Mouse (Mus musculus) T-helper 17 cell (primary cell): ENCODE data around the gene Hdhd3.

Experiments used
- in situ Hi-C, 2 experiments: fragments of 300-600 bp; cut with MboI, MseI; formaldehyde crosslinking; loops; 1 replicate in 1 of 2; 2 replicates in 1 of 2; pipeline ENCODE4 v1.15.1; 2025; ENCODE audit warnings: high pct_unique_total_duplicates in 2 of 2

The Hdhd3 gene

DNA sequence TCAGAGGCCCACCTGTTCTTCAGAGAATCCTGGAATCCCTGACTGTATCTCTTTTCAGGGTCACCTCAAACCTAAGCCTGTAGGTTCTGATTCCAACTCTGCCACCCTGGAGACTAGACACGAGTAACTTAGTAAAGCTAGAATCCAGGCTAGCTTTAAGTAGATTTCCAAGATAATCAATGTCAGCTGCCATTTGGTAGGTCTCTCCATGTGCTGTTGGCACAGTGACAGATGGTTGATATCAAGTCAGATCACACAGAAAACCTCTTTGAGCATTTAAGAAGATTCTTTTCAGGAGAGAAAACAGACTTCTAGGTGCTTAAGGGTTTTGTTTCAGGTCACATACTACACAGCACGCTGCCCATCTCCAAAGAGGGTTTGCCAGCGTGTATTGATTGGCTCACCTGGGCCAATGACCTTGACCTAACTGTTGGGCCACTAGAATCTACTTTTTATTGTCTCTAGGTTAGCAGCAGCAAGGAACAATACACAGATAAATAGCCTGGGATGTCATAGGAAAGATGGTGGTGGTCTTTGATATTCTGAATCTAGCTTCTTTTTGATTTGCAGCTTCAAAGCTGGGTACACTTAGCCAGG is at the start of gene Hdhd3:
Gene Hdhd3 (minus strand): TSS at position 94 of the 597 bp plus-strand sequence.
- in situ Hi-C loops, result no loop called here

DNA sequence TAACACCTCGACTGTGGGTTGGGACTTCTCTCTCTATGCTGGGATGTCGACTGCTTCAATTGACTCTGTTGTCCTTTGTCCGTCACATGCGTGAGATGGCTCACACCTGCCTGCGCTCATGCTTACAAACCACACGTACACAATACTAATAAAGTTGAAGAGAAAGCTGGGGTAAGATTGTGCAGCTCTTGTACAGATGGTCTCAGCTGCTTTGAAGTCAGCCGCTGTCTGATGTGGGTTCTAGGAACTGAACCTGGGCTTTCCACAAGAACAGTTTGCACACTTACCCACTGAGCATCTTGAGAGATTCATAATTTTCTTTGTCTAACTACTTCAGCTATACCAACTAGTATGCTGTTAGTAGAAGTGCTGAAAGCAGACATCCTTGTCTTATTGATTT is 48.7 kb upstream of the Hdhd3 start:
- in situ Hi-C loops, result no loop called here

DNA sequence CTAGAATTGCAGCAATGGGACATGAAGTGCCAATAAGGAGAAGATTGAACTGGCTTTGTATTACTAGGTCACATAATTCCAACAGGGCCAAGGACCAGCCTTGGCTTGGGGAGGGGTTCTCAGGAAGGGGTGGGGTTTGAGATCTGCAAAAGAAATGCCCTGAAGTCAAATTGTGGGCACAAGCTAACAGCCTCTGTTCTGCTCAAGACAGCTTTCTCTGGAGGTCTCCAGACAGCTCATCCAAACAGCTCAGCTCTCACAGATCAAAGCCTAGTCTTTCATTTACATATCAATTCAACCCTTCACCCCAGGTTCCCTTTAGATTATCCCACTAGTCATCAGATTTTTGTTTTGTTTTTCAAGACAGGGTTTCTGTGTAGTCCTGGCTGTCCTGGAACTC is 41.5 kb upstream of the Hdhd3 start:
- in situ Hi-C loops, result no loop called here

DNA sequence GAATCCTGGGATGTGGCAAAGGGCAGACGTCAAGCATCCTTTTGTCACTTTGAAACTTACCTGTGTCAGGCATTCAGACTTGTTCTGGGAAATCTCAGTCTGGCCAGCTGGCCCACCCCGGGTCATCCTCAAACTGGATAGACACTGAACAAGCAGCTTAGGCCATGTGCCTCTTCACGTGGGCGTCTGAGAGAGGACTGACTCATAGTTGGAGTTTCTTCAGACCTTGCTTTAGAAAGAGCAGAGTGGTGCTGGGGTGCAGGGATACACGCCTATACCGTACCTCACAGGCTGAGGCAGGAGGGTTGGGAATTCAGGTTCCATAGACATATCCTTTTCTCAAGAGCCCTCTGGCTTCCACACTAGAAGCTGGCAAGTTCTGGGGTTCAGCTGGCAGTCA is 40.5 kb upstream of the Hdhd3 start:
- in situ Hi-C loops, result no loop called here

DNA sequence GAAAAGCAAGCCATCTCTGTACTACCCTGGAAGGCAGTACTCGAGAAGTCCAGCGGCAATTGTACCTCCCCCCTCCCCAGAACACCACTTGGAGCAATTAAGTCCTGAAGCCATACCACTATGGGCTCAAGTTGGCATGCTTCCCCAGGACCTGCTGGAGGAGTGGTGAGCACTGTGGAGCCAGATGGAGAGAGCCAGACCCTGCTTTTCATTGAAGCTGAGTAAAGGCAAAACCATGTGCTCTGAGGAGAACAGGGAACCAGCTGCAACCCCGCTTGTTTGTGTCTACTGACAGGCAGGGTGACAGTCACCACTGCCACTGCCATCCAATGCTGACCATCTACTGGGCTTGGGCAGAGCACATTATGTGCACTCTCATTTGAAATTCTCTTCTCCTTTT is 38.5 kb upstream of the Hdhd3 start:
- in situ Hi-C loops, result no loop called here

DNA sequence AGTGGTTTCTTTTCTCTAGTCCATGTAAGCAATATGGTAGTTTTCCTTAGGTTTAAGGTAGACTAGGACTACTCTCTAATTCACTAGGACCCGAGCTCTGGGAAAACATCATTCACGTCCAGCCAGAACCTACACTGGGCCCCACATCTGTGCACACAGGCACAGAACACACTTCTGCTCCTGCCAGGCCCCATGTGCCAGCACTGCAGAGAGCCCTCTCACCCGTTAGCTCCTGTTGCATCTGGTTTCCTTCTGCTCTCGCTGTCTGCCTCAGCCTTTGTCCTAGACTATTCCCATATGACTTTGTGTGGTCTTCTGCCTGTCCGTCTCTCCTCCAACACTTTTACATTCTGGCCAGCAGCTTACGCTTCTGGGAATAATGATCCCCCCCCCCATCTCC is 30.5 kb upstream of the Hdhd3 start:
- in situ Hi-C loops, result no loop called here

DNA sequence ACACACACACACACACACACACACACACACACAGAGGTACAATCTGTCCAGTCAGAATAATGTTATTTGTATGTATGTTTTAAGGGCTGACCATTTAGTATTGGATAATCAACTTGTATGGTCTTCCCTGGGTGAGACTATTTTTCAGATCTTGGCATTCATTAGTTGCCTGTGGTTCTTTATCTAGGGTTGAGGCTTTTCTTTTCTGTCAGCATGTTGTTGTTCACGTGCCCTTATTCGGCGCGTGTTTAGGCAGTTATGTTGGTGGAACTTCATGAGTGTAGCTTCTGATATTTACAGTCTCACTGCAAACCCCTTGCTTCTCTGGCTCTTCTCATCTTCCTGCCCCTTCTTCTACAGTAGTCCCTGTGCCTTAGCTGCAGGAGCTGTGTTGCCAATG is 24.4 kb upstream of the Hdhd3 start:
- in situ Hi-C loops, result no loop called here

DNA sequence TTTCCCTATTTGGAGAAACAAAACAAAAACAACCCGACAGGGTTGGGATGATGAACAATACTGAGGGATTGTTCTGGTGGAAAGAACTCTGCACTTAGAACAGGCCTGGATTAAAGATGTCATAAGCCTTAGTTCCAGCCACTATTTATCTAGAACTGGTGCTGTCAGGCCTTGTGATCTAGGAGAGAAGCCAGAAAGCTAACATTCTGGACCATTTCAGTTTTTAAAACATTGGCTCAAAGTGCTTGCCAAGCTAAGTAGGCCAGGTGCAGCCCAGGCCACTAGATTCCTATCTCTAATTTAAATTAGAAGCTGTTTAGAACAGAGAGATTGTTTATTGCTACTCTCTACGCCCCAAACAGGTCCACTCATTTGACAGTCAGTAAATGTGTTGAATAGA is 23.0 kb upstream of the Hdhd3 start:
- in situ Hi-C loops, result no loop called here

DNA sequence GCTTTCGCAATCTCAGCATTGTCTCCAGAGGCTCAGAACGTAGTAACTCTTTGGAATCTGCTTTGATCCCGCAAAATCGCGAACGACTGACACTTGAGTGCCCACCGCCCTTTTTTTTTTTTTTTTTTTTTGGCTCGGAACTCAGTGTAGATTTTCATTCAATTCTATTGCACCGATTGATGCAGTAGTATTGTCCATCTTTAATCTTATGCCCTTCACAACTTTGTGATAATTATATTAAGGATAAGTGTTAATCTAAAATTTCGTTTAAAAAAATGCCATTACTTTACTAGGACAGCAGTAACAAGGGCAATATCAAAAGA is 22.2 kb upstream of the Hdhd3 start:
- in situ Hi-C loops, result no loop called here

DNA sequence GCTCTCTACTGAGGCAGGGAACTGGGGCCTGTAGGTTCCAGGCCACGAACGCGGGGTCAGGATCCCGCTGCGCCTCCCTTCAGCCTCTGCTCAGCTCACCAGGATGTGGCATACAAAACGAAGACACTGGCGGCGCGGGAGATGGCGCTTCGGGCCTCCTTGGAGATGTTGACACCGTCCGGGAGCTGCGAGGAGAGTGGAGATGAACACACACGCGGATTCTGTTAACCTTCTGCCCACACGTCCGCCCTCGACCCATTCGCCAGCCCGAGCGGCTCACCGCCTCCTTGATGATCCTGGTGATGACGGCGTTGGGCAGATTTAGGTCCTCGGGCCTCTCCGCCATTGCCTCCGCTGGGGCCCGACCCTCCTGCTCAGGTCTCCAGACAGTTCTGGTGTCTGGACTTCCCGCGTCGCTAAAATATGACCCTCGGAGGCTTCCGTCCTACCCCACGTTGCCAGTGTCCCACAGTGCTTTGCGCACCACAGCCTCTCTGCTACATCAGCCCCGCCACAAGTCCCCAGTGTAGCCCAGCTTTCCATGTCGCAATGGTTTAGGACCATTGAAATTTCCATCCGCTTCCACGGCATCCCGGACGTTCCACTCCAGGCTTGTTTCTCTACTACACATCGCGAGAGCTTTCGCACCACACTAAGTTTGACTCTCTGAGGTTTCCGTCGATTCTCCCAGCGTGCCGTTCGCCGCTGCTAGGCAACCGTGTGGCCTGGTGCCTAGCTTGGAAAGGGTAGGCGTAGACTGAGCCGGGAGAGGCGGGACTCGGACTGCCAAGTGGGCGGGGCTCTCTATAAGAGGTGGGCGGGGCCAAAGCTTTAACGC is 21.6 kb upstream of the Hdhd3 start, which contains the start of the genes Pole3 and 4933430I17Rik:
Gene Pole3 (minus strand): TSS at position 418 of the 838 bp plus-strand sequence.
Gene 4933430I17Rik (plus strand): TSS at position 719 of the 838 bp plus-strand sequence.
- in situ Hi-C loops, result no loop called here

DNA sequence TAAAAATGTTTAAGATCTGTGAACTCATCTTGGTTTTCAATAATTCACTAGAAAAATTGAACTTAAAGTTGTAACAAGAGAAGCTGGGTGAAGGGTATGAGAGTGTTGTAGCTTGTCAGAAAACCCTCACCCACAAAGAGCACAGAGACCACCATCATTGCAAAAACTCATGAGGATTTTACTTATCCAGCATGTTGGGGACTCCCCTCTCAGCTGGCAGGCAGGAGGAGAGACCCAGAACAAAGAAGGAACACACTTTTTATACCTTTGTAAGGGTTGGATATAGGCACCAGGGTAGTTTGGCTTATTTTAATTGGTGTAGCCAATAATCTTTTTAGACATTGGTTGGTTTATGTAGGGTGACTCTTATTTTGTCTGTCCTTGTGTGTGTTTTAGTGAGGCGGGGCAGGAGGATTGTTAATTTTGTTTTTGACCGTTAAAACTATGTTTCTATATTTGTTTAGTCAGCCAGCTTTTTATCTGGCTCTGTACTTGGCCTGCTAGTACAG is 17.7 kb upstream of the Hdhd3 start:
- in situ Hi-C loops, result no loop called here

DNA sequence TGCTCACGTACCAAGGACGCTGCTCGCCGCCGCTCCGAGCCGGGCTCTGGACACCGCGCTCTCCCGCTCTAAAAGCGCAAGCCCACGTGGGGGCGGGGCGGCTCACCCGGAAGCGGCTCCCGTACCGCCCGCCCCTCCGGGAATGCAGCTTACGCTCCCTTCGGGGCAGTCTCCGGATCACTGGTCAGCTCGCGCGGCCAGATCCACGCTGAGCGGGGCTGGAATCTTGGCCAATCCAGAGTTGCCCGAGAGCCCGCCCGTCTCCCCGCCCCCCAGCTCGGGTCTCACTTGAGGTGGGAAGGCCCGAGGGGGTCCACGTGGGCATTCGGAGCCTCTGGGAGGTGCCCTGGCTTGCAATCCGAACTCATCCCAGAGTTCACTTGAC is 16.6 kb upstream of the Hdhd3 start, which contains the start of gene Alad:
Gene Alad (minus strand): TSS at position 70 of the 385 bp plus-strand sequence.
- in situ Hi-C loops, result no loop called here

DNA sequence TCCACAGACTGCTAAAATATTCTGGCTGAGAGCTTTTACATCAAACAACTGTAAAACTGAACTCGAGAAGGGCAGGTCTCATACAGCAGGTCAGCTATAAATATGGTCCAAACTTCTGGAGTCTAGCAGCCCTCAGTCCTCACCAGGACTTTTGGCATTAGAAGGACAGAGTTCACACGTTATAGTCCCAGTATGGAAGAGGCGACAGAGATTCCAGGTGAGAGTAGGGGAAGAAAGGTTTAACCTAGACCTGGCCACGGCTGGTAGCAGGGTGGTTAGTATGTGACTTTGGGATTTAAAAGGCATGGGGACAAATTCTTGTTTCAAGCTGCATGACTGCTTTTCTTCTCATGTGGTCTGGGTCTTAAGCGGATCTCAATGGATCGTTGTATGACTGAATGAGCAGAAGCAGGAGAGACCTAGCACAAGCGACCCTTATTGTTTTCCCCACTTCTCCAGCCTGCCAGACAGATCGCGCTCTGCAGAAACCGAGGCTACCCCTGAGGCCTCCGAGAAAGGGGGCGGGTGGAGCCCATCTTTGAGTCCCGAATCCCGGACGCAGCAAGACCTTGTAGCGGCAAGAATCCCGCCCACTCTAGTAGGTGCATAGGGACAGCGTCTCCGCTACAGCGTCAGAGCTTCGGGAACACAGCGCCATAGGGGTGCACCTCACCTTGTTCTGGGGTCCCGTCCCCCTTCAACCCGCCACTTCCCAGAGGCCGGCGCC is 16.0 kb upstream of the Hdhd3 start:
- in situ Hi-C loops, result no loop called here

DNA sequence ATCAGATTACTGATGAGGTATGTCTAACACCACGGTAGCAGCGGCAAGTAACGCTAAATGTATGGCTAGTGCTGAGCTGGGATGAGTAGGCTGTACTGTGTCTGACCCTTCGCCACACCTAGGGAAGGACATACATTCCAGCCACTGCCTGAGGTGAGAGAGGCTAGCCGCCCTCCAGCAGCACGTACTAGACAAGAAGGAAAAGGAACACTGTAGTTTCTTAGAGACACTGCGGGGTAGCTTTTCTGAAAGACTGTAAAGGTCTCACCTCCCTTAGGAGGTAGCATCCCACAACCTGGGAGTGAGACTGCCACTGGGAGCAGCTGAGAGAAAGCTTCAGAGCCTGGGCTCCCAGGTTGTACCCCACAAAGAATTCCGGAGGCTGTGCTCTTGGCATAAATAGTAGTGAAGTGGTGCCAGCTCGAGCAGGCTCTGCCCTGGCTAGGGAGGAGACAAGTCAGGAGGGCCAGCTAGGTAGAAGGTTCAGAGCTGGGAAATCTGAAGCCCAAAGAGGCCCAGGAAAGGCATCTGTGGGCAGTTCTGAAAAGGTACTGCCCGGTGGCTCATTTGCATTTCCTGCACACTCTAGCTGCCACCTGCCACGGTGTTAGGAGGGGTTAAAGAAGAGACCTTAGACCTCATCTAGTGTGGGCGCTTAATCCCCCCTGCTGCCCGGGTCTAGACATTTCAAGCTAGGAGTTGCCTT is 15.3 kb upstream of the Hdhd3 start:
- in situ Hi-C loops, result no loop called here

DNA sequence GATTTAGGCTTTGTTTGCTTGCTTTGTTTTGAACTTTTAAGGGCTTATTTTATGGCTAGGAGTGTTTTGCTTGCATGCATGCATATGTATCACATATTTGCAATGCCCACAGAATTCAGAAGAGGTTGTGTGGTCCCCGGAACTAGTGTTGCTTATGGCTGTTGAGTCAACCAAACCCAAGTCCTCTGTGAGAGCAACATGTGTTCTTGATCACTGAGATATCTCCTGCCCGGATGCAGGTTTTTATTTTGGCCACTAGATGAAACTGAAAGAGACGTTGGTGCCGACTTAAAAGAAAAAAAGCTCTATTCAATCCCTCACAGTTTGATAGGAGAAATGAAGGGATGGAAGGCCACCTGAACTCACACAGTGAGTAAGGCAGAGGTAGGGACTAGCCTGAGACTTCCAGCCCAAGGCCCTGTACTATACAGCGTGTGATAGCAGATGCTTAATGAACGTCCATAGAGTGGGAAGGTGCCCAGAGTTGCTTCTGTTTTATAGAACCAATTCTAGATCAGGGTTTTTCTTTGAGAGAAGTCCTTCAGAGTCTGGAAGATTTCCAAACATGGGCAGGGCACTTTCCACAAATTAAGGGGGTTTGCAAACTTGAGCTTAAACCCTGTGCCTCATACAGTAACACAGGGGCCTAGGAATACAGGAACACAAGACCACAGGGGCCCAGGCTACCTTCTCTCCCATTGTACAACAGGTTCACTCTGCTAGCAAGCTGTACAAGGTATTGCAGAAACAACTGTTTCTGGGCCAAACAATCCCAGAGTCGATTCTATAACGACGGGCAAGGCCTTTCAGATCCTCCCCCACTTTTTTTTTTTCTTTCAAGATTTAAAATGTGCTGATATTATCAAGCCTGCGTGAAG is 14.5 kb upstream of the Hdhd3 start:
- in situ Hi-C loops, result no loop called here

DNA sequence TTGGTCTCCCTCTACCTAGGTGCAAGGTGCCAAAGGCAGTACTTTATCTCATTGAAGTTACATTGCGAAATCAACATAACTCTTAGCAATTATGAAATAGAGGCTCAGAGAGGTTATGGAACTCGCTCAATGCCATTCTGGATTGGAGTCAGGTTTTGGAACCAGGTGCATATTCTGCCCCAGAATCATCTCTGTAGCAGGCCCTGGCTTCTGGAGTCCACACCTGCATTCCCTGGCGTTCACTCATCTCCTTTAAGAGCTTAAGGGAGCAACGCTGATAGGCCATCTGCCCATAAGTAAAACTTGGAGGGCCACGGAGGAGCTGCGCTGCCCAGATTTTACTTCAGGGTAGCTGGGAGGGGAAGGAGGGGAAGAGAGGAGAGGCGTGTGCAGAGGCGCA is 13.8 kb upstream of the Hdhd3 start:
- in situ Hi-C loops, result no loop called here

DNA sequence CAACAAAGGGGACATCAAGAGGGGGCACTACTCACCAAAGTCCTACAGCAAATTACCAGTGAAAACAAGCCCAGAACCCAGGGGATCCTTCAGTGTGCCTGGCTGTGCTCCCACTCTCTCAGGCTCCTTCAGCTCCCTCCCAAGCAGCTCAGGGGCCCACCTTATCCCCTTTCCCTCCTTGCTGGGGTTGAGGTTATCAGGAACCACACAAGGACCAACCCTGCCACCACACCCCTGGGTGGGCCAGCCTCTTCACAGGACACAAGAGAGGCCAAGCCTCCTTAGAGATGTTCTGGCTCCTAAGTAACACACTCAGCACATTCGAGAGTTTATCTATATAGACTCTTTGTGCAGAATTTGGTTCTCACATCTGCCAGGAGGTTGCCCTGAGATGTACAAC is 13.3 kb upstream of the Hdhd3 start:
- in situ Hi-C loops, result no loop called here

DNA sequence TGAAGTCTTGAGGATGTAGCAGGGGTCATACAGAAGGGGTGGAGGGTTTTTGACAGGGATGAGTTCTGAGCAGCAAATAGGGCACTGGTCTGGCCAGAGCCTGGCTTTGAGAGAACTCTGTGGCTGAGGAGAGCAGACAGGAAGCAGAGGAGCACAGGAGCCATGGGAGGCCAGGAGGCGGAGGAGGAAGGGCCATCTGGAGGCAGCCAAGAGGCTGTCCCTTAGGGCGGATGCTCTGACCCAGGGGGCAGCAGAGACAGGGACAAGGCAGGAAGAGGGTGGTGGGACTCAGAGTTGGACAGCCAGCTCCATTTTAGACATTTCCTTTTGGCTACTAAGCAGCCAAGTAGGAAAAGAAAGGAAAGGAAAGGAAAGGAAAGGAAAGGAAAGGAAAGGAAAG is 12.8 kb upstream of the Hdhd3 start:
- in situ Hi-C loops, result no loop called here

DNA sequence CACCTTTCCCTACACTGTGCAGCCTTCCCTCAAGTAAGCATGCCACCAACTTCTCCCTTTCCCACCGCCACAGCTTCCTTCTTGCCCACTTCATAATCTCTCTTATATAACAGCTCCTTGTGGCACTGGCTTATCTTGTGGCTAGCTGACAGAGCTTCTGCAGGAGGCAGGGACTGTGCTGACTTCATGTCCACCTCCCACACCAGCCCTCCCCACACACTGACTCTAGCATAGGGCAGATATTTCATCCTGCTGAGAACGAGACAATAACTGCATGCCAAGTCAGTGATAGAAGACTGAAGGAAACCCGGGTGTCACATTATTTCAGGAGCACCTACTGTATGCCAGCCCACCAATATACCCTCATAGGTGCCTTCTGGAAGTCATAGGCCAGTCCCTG is 12.2 kb upstream of the Hdhd3 start:
- in situ Hi-C loops, result no loop called here

DNA sequence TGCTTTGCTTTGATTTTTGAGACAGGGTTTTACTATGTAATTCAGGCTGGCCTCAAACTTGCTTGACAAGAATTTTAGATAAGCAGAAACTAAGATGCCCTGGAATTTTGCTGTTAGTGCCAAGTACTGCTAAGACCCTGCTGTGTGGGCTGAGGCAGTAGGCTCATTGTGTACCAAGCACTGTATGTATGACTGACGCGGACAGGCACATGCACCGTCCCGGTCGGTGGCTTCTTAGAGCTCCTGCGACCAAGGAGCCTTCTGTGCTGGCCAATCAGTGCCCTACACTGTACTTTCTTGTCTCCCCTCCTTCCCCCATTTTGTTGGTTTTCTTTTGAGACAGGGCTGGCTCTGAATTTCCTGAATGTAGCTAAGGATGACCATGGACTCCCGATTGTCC is 11.7 kb upstream of the Hdhd3 start:
- in situ Hi-C loops, result no loop called here

DNA sequence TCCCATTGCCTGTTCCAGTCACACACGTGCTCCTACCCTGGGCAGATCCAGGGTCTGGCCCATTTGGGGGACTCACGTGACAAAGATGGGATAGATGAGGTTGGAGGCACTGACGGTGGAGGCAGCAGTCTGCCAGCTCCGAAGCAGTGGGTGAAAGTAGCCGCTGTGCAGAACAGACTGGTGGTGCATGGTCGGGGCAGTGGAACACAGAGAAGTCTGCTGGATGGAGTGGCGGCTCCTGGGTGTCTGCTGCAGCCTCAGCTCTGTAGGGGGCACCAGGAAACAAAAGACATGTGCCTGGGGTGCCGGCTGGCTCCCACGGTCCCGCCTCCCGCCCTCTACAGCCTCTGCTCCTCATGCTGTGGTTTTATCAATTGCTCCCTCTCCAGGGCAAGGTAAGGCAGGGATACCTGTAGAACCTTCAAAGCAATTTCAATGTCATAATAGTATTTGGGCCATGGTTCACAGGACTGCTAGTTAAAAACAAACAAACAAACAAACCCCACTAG is 10.8 kb upstream of the Hdhd3 start:
- in situ Hi-C loops, result no loop called here
